Comparison of ENCODE assay signal across 29 mouse cellular contexts in genomic region chr17:24818172-24818571, GRCm38 (mm10). TPM values are rescaled to one million over a fixed set of nuclear protein-coding genes. Genes with fewer than 3 reads are reported as not detected.
A peak's percentile ranks its signal among the peaks of the same experiment; 100 is the strongest.
DNase-seq lines count a peak whose midpoint lies in the region; ATAC-seq and TF ChIP-seq lines count a peak whose summit lies in the region.
"Had no signal": no experiment of that assay in that cellular context is flagged by ENCODE, and none has a peak within 500 bp of the region (broad histone marks: within the 10 kb centered on the region; RNA-seq: fewer than 3 reads in every experiment).

No protein-coding gene starts in this region.

- peaks cover 6% of the 10 kb centered on the region; the same call in 1 of the 2 replicates for H3K27me3 ChIP-seq in hindbrain, postnatal 0 days (ENCODE audit: insufficient read depth, low read length)
- H3K27me3 ChIP-seq: embryonic facial prominence, embryonic 12.5 days had no signal

- 56% methylated on average over 6 of the region's 6 CpGs for WGBS in hindbrain, postnatal 0 days

- no peak overlapping the region for H3K9ac ChIP-seq in hindbrain, postnatal 0 days (replicated peaks; ENCODE audit: low read length)
- H3K9ac ChIP-seq: embryonic facial prominence, embryonic 12.5 days; forebrain, postnatal 0 days; midbrain, embryonic 12.5 days had no signal

- no peaks in the 10 kb centered on the region for H3K36me3 ChIP-seq in hindbrain, postnatal 0 days (ENCODE audit: insufficient read depth, low read length)
- H3K36me3 ChIP-seq: embryonic facial prominence, embryonic 12.5 days; midbrain, embryonic 12.5 days had no signal

- H3K4me3 ChIP-seq in brown adipose tissue, adult 24 weeks (ENCODE audit: insufficient read depth, low read depth, low read length): no peak overlapping the region
- H3K4me3 ChIP-seq in hindbrain, postnatal 0 days (ENCODE audit: low read length): no peak overlapping the region
- H3K4me3 ChIP-seq: embryonic facial prominence, embryonic 12.5 days; left cerebral cortex, adult 2 months; midbrain, embryonic 12.5 days had no signal

- no peaks in the 10 kb centered on the region for H3K9me3 ChIP-seq in hindbrain, postnatal 0 days (ENCODE audit: low read length)
- H3K9me3 ChIP-seq: embryonic facial prominence, embryonic 12.5 days; midbrain, embryonic 12.5 days had no signal

- intact Hi-C loops in heart, postnatal 25 days (cut with DNase I): no loop called here

- H3K27ac ChIP-seq in brown adipose tissue, adult 24 weeks (replicated peaks; ENCODE audit: low read depth, low read length): peak overlapping the region; percentile 68
- H3K27ac ChIP-seq in hindbrain, postnatal 0 days: no peak overlapping the region
- H3K27ac ChIP-seq: embryonic facial prominence, embryonic 12.5 days; kidney, postnatal 0 days; left cerebral cortex, adult 2 months; midbrain, embryonic 12.5 days had no signal

- no peak for TF ChIP-seq CTCF in hindbrain, postnatal 0 days (IDR thresholded peaks at IDR 0.05; ENCODE audit: low read depth)

- no peak overlapping the region for H3K4me2 ChIP-seq in hindbrain, postnatal 0 days (ENCODE audit: low read depth, low read length)
- H3K4me2 ChIP-seq: embryonic facial prominence, embryonic 12.5 days; heart, embryonic 11.5 days; midbrain, embryonic 12.5 days had no signal

- ATAC-seq in hindbrain, postnatal 0 days: no peak
- ATAC-seq: activated CD4-positive, CD25-positive, alpha-beta regulatory T cell, adult 4 months; forebrain, postnatal 0 days; intestine, postnatal 0 days had no signal

- H3K4me1 ChIP-seq in brown adipose tissue, adult 24 weeks (ENCODE audit: control insufficient read depth, insufficient read depth, insufficient read length, low read length): no peaks in the 10 kb centered on the region
- H3K4me1 ChIP-seq in hindbrain, postnatal 0 days (ENCODE audit: insufficient read depth, low read length): no peaks in the 10 kb centered on the region
- H3K4me1 ChIP-seq: embryonic facial prominence, embryonic 12.5 days; midbrain, embryonic 12.5 days had no signal

- DNase-seq in heart, adult 11 months: peak; percentile 87
- no peak for DNase-seq in heart, postnatal 25 days (ENCODE audit: low spot score)
- DNase-seq in 3134 (ENCODE audit: extremely low read depth, insufficient read length, low spot score) (peak; percentile 23), 416B (ENCODE audit: low read depth) (peak; percentile 70)
- DNase-seq in hindbrain, postnatal 0 days (ENCODE audit: low spot score): no peak
- DNase-seq in testis, postnatal 10 days (ENCODE audit: low spot score): no peak
- DNase-seq: cerebellum, adult 2 months; cerebellum, postnatal 25 days; lung, adult 18-20 months; lung, postnatal 14 days had no signal

RNA-seq across cellular contexts. Expression of gene Meiob, which starts 14.1 kb away (rescaled TPM):
- total RNA-seq in heart, postnatal 25 days (2021): not detected
- 1.4 and 1.9 TPM in 2 replicates for polyA plus RNA-seq in brown adipose tissue, adult 24 weeks (2012; ENCODE audit: insufficient read depth, insufficient read length, missing spikeins)
- not detected in 2 replicates for total RNA-seq in hindbrain, postnatal 0 days (2014; rRNA removed)
- 0.10 TPM in 1 of 2 replicates, not detected in the other for polyA plus RNA-seq in hindbrain, postnatal 0 days (2015; fragmentation: Nextera tagmentation; extraction: Ambion mirVana)
- total RNA-seq: forebrain, postnatal 0 days; gastrocnemius, adult 18-20 months; layer of hippocampus, postnatal 10 days; left cerebral cortex, adult 2 months; left cerebral cortex, postnatal 36 days had no signal
- polyA plus RNA-seq: activated CD4-positive, CD25-positive, alpha-beta regulatory T cell, adult 4 months; cerebellum, adult 2 months; embryonic facial prominence, embryonic 12.5 days; forebrain, embryonic 11.5 days; heart, embryonic 11.5 days; heart, postnatal 0 days; hindbrain, embryonic 11.5 days; limb, embryonic 14.5 days; midbrain, embryonic 12.5 days; neural tube, embryonic 11.5 days; small intestine, adult 2 months had no signal

RNA-seq across cellular contexts. Expression of gene Hagh, which starts 21.8 kb away (rescaled TPM):
- total RNA-seq in heart, postnatal 25 days (2021): 100 to 1,000 TPM in 1 of 2 experiments, 10 to 100 TPM in 1; 97.1 to 108 TPM
- polyA plus RNA-seq in brown adipose tissue, adult 24 weeks (2012; ENCODE audit: insufficient read depth, insufficient read length, missing spikeins): 174 and 180 TPM in 2 replicates
- total RNA-seq in hindbrain, postnatal 0 days (2014; rRNA removed): 64.8 and 93.5 TPM in 2 replicates
- polyA plus RNA-seq in hindbrain, postnatal 0 days (2015; fragmentation: Nextera tagmentation; extraction: Ambion mirVana): 82.4 and 84.2 TPM in 2 replicates

RNA-seq across cellular contexts. Expression of gene Fahd1, which starts 32.0 kb away (rescaled TPM):
- total RNA-seq in heart, postnatal 25 days (2021): 10 to 100 TPM; 88.1 to 88.6 TPM
- polyA plus RNA-seq in brown adipose tissue, adult 24 weeks (2012; ENCODE audit: insufficient read depth, insufficient read length, missing spikeins): 73.7 and 89.2 TPM in 2 replicates
- 16.6 and 25.7 TPM in 2 replicates for total RNA-seq in hindbrain, postnatal 0 days (2014; rRNA removed)
- polyA plus RNA-seq in hindbrain, postnatal 0 days (2015; fragmentation: Nextera tagmentation; extraction: Ambion mirVana): 20.2 and 22.2 TPM in 2 replicates

RNA-seq across cellular contexts. Expression of gene Igfals, which starts 47.6 kb away (rescaled TPM):
- total RNA-seq in heart, postnatal 25 days (2021): 1 to 10 TPM; 6.9 TPM
- polyA plus RNA-seq in brown adipose tissue, adult 24 weeks (2012; ENCODE audit: insufficient read depth, insufficient read length, missing spikeins): 2.0 and 2.4 TPM in 2 replicates
- total RNA-seq in hindbrain, postnatal 0 days (2014; rRNA removed): 0.52 TPM in 1 of 2 replicates, not detected in the other
- polyA plus RNA-seq in hindbrain, postnatal 0 days (2015; fragmentation: Nextera tagmentation; extraction: Ambion mirVana): 0.18 and 0.29 TPM in 2 replicates
- total RNA-seq: layer of hippocampus, postnatal 10 days; left cerebral cortex, adult 2 months; left cerebral cortex, postnatal 36 days; megakaryocyte, adult 5-6 weeks had no signal
- polyA plus RNA-seq: activated CD4-positive, CD25-positive, alpha-beta regulatory T cell, adult 4 months; forebrain, embryonic 11.5 days; heart, embryonic 11.5 days had no signal

Comparison
In these comparisons a context has a peak if more than half of its experiments do, and no peak if none do; other contexts are left out.
1. DNase-seq: peak in heart, adult 11 months (single experiment), 3134 (single experiment) and 416B (single experiment); none in heart, postnatal 25 days (single experiment), hindbrain, postnatal 0 days (single experiment) and testis, postnatal 10 days (single experiment).